Mouse (Mus musculus) cerebellum, adult 2 months (tissue): ENCODE results near the gene Arrdc5.

Source experiments
- CTCF ChIP-seq: fragments of 200-500 bp; IDR thresholded peaks from 2 replicates; pipeline ENCODE4 v1.5.1; 2011; ENCODE audit warnings: low read depth, mild to moderate bottlenecking, control low read depth, low read length, moderate library complexity, borderline replicate concordance; ENCODE audit not compliant: insufficient read depth
- POLR2A ChIP-seq: fragments of 200-500 bp; IDR thresholded peaks from 2 replicates; pipeline ENCODE4 v1.6.1; 2011; ENCODE audit warnings: low read length, control low read depth, borderline replicate concordance; ENCODE audit not compliant: insufficient read depth

- no peak for TF ChIP-seq CTCF
- TF ChIP-seq POLR2A = no peak
Observed at GRCm38 (mm10) chr17:56305156-56305555, 5.1 kb upstream of the Arrdc5 start.
